Mouse (Mus musculus) lung, postnatal 36 days (tissue): ENCODE measurements around the gene Zfp872.
"Not testable (repeated sequence)": the region's sequence is repeated elsewhere in the genome, so short reads cannot be mapped to it uniquely, and the experiment has no call there.

Source experiments
- DNase-seq: peaks from one replicate; pipeline ENCODE4 v3.0.0; 2022; ENCODE audit warnings: mixed read lengths

Zfp872 gene

GRCm38 (mm10) chr9:22172318-22172717, 15.6 kb upstream of the Zfp872 start:
- no peak for DNase-seq

- DNase-seq = peak; percentile 34
These were observed 8.5 kb downstream of the Zfp872 start for GRCm38 (mm10) chr9:22196412-22196811.

GRCm38 (mm10) chr9:22213785-22214194, 25.9 kb downstream of the Zfp872 start:
- DNase-seq = peak; percentile 83

GRCm38 (mm10) chr9:22214549-22214948, 26.7 kb downstream of the Zfp872 start:
- no peak for DNase-seq

- no peak for DNase-seq
These were observed 28.8 kb downstream of the Zfp872 start for GRCm38 (mm10) chr9:22216705-22217104.

- peak; percentile 71 for DNase-seq
These were observed 30.1 kb downstream of the Zfp872 start for GRCm38 (mm10) chr9:22217858-22218493.

- no peak for DNase-seq
These were observed 36.2 kb downstream of the Zfp872 start for GRCm38 (mm10) chr9:22224066-22224465.

GRCm38 (mm10) chr9:22224536-22225503, 36.9 kb downstream of the Zfp872 start:
- DNase-seq = peak; percentile 51

GRCm38 (mm10) chr9:22225581-22226388, 37.9 kb downstream of the Zfp872 start, which contains the start of gene Zfp809:
Zfp809 (plus strand) TSS chr9:22225714.
- DNase-seq = peak; percentile 100

GRCm38 (mm10) chr9:22226389-22226673, 38.4 kb downstream of the Zfp872 start:
- DNase-seq = not testable (repeated sequence)

- DNase-seq = peak; percentile 66
These were observed 39.0 kb downstream of the Zfp872 start for GRCm38 (mm10) chr9:22226846-22227245.

GRCm38 (mm10) chr9:22229386-22230026, 41.6 kb downstream of the Zfp872 start:
- DNase-seq = peak; percentile 27

- DNase-seq = no peak
These were observed 42.2 kb downstream of the Zfp872 start for GRCm38 (mm10) chr9:22230061-22230460.

GRCm38 (mm10) chr9:22230556-22230955, 42.7 kb downstream of the Zfp872 start:
- DNase-seq = peak; percentile 21

GRCm38 (mm10) chr9:22240001-22240400, 52.1 kb downstream of the Zfp872 start:
- no peak for DNase-seq

- no peak for DNase-seq
These were observed 56.4 kb downstream of the Zfp872 start for GRCm38 (mm10) chr9:22244242-22244641.
